Mouse (Mus musculus) intestine, embryonic 15.5 days (tissue): Measurements from ENCODE around the gene Apol10a. TPM values are rescaled to one million over a fixed set of nuclear protein-coding genes. Genes with fewer than 3 reads are reported as not detected.
A peak's percentile ranks its signal among the peaks of the same experiment; 100 is the strongest.
"Not testable (repeated sequence)": the region's sequence is repeated elsewhere in the genome, so short reads cannot be mapped to it uniquely, and the experiment has no call there.

Experiments used
- ATAC-seq: fragments of 200-750 bp; cut with Nextera tagmentation; 2 replicates; pipeline ENCODE4 v1.8.0; 2017; ENCODE audit warnings: moderate TSS enrichment, moderate library complexity
- H3K27ac ChIP-seq: fragments of 300-500 bp; sonication (generic); 2 replicates; pipeline ENCODE4 v1.5.1; 2015; ENCODE audit warnings: mild to moderate bottlenecking, inconsistent platforms
- H3K27me3 ChIP-seq: fragments of 300-500 bp; sonication (generic); replicated peaks from 2 replicates; pipeline ENCODE4 v1.6.1; 2015; ENCODE audit warnings: inconsistent platforms
- H3K36me3 ChIP-seq: fragments of 300-500 bp; sonication (generic); 2 replicates; pipeline ENCODE4 v1.6.1; 2015; ENCODE audit warnings: inconsistent platforms
- H3K4me1 ChIP-seq: fragments of 300-500 bp; sonication (generic); replicated peaks from 2 replicates; pipeline ENCODE4 v1.6.1; 2015; ENCODE audit warnings: inconsistent platforms
- H3K4me2 ChIP-seq: fragments of 300-500 bp; sonication (generic); replicated peaks from 2 replicates; pipeline ENCODE4 v1.6.1; 2015; ENCODE audit warnings: mild to moderate bottlenecking, inconsistent platforms
- H3K4me3 ChIP-seq: fragments of 300-500 bp; sonication (generic); replicated peaks from 2 replicates; pipeline ENCODE4 v1.5.1; 2015; ENCODE audit warnings: inconsistent platforms
- H3K9ac ChIP-seq: fragments of 300-500 bp; sonication (generic); 2 replicates; pipeline ENCODE4 v1.6.1; 2015; ENCODE audit warnings: inconsistent platforms
- H3K9me3 ChIP-seq: fragments of 300-500 bp; sonication (generic); 2 replicates; pipeline ENCODE4 v1.6.1; 2016; ENCODE audit warnings: inconsistent platforms
- WGBS: fragments of 180-500 bp; shearing (Covaris S2); methylation state at CpG from one replicate; pipeline ENCODE4 v1.1.7; 2015; 5-methylcytosine and 5-hydroxymethylcytosine counted together
- polyA plus RNA-seq: library from polyadenylated mRNA; unstranded; fragments of >200 nt; fragmentation: Nextera tagmentation; extraction: Ambion mirVana; gene quantifications from 2 replicates; pipeline ENCODE4 v1.2.1, GENCODE M21; 2015

Gene Apol10a
- polyA plus RNA-seq, 1 experiment from 2014 or later = 0.18 TPM

GRCm38 (mm10) chr15:77523186-77523843 lies 46.5 kb downstream of the Apol10a start:
- not testable (repeated sequence) for H3K9ac ChIP-seq, H3K27ac ChIP-seq, H3K27me3 ChIP-seq, H3K4me2 ChIP-seq, H3K4me3 ChIP-seq, H3K36me3 ChIP-seq, H3K9me3 ChIP-seq, H3K4me1 ChIP-seq
- ATAC-seq = peak; percentile 69
- WGBS = 12% methylated on average over 6 of the region's 6 CpGs

GRCm38 (mm10) chr15:77533216-77533615 lies 56.4 kb downstream of the Apol10a start, which contains the start of gene Apol7c:
Gene Apol7c, minus strand, starts transcription at chr15:77533316.
- Histone ChIP-seq H3K4me1 (no peaks in the 10 kb centered on the region), H3K27me3 (no peaks in the 10 kb centered on the region), H3K4me2 (no peak within 1 kb of the TSS), H3K9ac (no peak within 1 kb of the TSS), H3K27ac (no peak within 1 kb of the TSS), H3K9me3 (no peaks in the 10 kb centered on the region), H3K36me3 (no peaks in the 10 kb centered on the region), H3K4me3 (no peak within 1 kb of the TSS)
- no peak for ATAC-seq

- 38% methylated on average over 1 of the region's 1 CpGs for WGBS
- not testable (repeated sequence) for ATAC-seq, H3K36me3 ChIP-seq, H3K27ac ChIP-seq, H3K4me1 ChIP-seq, H3K9ac ChIP-seq, H3K9me3 ChIP-seq, H3K4me3 ChIP-seq, H3K4me2 ChIP-seq, H3K27me3 ChIP-seq
Measured at GRCm38 (mm10) chr15:77539221-77539620, 62.4 kb downstream of the Apol10a start.

Other genes with a start within 250 kb of the Apol10a start
- gene Rbfox2, start 170.0 kb upstream of the Apol10a start, polyA plus RNA-seq = 42.6 and 44.8 TPM in 2 replicates
- 7.8 TPM in 2 replicates for gene Apol7a, start 77.9 kb upstream of the Apol10a start, polyA plus RNA-seq
- gene Apol9a, start 65.9 kb upstream of the Apol10a start, polyA plus RNA-seq = 0.39 and 0.40 TPM in 2 replicates
- 0.13 and 0.30 TPM in 2 replicates for gene Apol7b, start 29.6 kb upstream of the Apol10a start, polyA plus RNA-seq
- not detected in 2 replicates for gene Apol11a, start 31.2 kb downstream of the Apol10a start, polyA plus RNA-seq
- gene Apol7c, start 56.3 kb downstream of the Apol10a start, polyA plus RNA-seq = 3.1 and 3.5 TPM in 2 replicates
- gene 1700025B11Rik, start 84.8 kb downstream of the Apol10a start, polyA plus RNA-seq = not detected in 2 replicates
- 0.38 and 0.54 TPM in 2 replicates for gene Apol10b, start 119.1 kb downstream of the Apol10a start, polyA plus RNA-seq
- gene Gm36245, start 122.2 kb downstream of the Apol10a start, polyA plus RNA-seq = not detected in 2 replicates
- gene Apol11b, start 166.2 kb downstream of the Apol10a start, polyA plus RNA-seq = 0.14 and 0.30 TPM in 2 replicates
- gene Apol7e, start 221.8 kb downstream of the Apol10a start, polyA plus RNA-seq = 0.13 and 0.43 TPM in 2 replicates